Mouse (Mus musculus) splenic B cell, adult 2 months (primary cell): ENCODE data around the gene Agtrap.
"Not testable (repeated sequence)": the region's sequence is repeated elsewhere in the genome, so short reads cannot be mapped to it uniquely, and the experiment has no call there.

Source experiments
- DNase-seq: peaks from one replicate; pipeline ENCODE4 v3.0.0-alpha.2; 2011; ENCODE audit warnings: low read depth, low spot score
- H3K27me3 ChIP-seq: 2 replicates; pipeline ENCODE4 v1.6.1; 2012; ENCODE audit warnings: mild to moderate bottlenecking, low read length, moderate library complexity, mixed read lengths; ENCODE audit not compliant: control insufficient read depth, poor library complexity, insufficient read depth, severe bottlenecking
- H3K36me3 ChIP-seq: 2 replicates; pipeline ENCODE4 v1.6.1; 2012; ENCODE audit warnings: mild to moderate bottlenecking, low read length, moderate library complexity, mixed read lengths; ENCODE audit not compliant: control insufficient read depth, poor library complexity, insufficient read depth, severe bottlenecking

Gene Agtrap

GRCm38 (mm10) chr4:148054961-148055695 is 32.7 kb downstream of the Agtrap start:
- DNase-seq: no peak
- H3K36me3 ChIP-seq: no peaks in the 10 kb centered on the region; the same call in 1 of the 2 replicates
- H3K27me3 ChIP-seq: no peaks in the 10 kb centered on the region

GRCm38 (mm10) chr4:148053417-148053920 is 34.4 kb downstream of the Agtrap start:
- Histone ChIP-seq H3K36me3 (no peaks in the 10 kb centered on the region; the same call in 1 of the 2 replicates), H3K27me3 (no peaks in the 10 kb centered on the region)
- DNase-seq: no peak

DNA sequence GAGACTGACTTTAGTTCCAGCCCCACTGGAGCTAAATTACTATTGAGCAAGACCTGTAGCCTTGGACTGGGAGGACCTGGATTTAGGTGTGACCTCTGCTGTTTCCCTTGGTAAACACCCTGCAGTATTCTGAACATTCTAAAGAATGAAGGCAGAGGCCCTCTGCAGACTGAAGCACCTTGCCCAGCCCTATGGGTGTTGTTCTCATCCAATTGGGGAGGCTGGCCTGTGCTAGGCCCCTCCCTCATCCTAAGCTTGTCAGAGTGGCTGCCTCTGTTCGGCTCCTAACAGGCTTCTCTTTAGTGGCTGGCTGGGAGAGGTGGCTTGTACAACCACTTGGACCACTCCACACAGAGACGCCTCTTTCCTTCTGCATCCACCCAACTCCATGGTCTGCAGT is 34.9 kb downstream of the Agtrap start:
- no peaks in the 10 kb centered on the region for H3K27me3 ChIP-seq
- H3K36me3 ChIP-seq: no peaks in the 10 kb centered on the region; the same call in 1 of the 2 replicates
- no peak for DNase-seq

DNA sequence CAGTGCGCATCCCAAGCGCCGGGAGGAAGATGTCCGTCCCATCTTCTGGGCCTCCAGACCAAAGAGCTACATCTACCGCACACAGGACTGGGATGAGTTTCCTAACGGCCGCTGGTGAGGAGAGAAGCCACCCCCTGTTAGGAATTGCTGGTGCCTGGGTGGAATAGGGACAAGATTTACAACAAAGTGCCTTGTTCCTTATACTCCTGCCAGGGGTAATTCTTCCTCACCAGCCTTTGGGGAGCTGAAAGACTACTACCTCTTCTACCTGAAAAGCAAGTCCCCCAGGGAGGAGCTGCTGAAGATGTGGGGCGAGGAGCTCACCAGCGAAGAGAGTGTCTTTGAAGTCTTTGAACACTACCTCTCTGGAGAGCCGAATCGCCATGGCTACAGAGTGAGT is 35.9 kb downstream of the Agtrap start:
- H3K36me3 ChIP-seq: no peaks in the 10 kb centered on the region; the same call in 1 of the 2 replicates

GRCm38 (mm10) chr4:148051046-148051776 is 36.6 kb downstream of the Agtrap start:
- no peaks in the 10 kb centered on the region; the same call in 1 of the 2 replicates for H3K36me3 ChIP-seq
- no peaks in the 10 kb centered on the region for H3K27me3 ChIP-seq
- DNase-seq: no peak

More for the DNA sequence above, 35.9 kb downstream of the Agtrap start:
- DNase-seq: no peak
- H3K27me3 ChIP-seq: no peaks in the 10 kb centered on the region

DNA sequence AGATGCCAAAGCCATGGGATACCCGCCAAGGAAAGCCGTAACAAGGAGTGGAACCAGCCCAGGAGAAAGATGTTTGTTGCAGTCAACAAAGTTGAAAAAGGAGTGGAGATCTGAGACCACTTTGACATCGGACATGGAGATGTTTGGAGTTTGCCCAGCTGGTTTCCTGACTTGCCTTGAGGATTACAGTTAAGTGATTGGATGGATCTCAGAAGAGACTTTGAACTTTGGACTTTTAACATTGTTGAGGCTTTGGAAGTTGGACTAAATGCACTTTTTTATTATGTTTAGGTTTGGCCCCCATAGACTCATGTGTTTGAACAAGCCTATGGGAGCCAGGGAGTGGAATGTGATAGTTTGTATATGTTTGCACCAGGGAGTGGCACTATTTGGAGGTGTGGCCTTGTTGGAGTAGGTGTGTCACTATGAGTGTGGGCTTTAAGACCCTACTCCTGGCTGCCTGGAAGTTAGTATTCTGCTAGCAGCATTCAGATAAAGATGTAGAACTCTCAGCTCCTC is 37.4 kb downstream of the Agtrap start:
- not testable (repeated sequence) for H3K36me3 ChIP-seq, H3K27me3 ChIP-seq, DNase-seq

- DNase-seq: no peak
- H3K27me3 ChIP-seq: no peaks in the 10 kb centered on the region
- H3K36me3 ChIP-seq: no peaks in the 10 kb centered on the region
Observed at GRCm38 (mm10) chr4:148046450-148047031, 41.3 kb downstream of the Agtrap start.

DNA sequence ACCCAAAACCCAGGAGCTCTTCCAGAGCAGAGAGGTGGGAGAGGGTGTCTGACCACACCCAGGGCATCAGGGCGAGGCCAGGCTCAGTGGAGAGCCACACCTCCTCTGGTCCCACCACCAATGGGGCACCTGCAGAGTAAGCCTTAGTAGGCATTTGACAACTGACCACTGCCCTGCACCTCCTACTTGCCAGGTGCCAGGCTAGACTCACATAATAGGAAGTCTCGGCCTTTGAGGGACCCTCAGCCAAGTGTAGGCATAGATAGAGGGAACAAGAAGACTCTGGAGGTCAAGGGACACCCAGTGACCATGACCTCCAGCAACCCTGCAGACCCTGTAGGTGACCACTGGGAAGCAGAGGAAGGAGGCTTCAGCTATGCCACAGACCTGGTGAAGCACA is 43.7 kb downstream of the Agtrap start:
- no peaks in the 10 kb centered on the region for H3K36me3 ChIP-seq
- no peaks in the 10 kb centered on the region for H3K27me3 ChIP-seq
- no peak for DNase-seq

DNA sequence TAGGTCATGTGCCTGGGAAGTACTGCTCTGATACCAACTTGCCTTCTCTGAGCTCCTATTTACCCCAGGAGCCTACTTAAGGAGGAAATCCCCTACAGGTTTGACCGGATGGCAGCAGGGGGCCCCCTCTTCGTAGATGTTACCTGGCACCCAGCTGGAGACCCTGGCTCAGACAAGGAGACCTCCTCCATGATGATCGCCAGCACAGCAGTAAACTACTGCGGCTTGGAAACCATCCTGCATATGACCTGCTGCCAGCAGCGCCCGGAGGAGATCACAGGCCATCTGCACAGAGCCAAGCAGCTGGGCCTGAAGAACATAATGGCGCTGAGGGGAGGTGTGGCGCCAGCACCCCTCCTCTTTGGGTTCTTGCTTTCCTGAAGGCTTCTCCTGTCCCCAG is 44.5 kb downstream of the Agtrap start:
- not testable (repeated sequence) for H3K36me3 ChIP-seq, H3K27me3 ChIP-seq, DNase-seq

DNA sequence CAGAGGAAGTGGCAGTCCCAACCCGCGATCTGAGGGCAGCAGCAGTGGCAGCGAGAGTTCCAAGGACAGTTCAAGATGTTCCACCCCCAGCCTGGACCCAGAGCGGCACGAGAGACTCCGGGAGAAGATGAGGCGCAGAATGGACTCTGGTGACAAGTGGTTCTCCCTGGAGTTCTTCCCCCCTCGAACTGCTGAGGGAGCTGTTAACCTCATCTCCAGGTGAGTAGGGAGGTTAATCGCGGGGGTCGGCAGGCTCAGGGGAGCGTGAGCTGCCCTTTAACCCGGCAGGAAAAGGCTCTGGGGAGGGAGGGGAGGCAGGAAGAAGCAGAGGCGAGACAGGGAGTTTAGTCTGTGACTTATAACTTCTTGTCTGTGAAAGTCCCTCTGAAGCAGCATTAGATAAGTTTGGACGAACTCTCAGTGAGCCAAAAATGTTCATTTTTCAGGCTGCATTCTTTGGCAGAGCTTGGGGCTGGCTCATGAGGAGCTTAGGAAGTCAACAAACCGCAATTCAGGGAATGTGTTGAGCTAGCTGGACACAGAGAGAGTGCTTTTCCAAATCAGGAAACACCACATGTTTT is 46.1 kb downstream of the Agtrap start:
- Histone ChIP-seq H3K27me3 (no peaks in the 10 kb centered on the region), H3K36me3 (no peaks in the 10 kb centered on the region)
- peak; percentile 25 for DNase-seq

- Histone ChIP-seq H3K27me3 (no peaks in the 10 kb centered on the region), H3K36me3 (no peaks in the 10 kb centered on the region)
- DNase-seq: peak; percentile 38
Observed at GRCm38 (mm10) chr4:148040933-148041610, 46.8 kb downstream of the Agtrap start.

GRCm38 (mm10) chr4:148040029-148040830 is 47.6 kb downstream of the Agtrap start:
- DNase-seq: peak; percentile 4
- no peaks in the 10 kb centered on the region for H3K36me3 ChIP-seq
- H3K27me3 ChIP-seq: no peaks in the 10 kb centered on the region

DNA sequence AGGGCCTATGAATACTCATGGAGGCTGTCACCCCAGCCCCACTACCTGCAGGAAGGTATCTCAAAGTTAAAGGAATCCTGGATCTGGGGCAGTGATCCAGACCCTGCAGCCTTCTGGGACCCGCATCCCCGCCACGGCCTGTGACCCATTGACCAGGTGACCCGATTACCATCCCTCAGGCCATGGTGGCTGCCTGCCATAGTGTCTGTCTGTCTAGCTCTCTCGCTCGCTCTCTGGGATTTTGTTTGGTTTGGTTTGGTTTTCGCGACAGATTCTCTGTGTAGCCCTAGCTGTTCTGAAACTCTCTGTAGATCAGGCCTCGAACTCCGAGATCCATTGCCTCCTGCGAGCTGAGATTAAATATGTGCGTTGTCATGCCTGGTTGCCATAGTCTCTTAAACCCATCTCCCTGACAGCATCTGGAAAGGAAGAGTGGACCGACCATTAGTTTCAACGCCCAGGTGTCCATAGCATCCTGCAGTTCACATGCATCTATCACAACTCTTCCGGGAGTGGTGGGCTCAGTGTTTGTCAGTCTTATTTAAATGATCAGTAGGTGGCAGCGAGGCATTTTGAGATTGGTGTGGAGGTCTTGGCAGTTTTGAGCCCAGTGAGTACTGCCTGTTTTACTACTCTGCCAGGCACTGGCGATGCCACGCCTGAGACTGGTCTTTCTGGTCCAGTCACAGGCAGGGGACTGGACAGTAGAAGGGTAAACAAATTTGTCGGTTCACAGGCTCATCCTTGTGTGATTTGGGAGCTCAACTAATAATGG is 48.4 kb downstream of the Agtrap start:
- H3K27me3 ChIP-seq: no peaks in the 10 kb centered on the region
- DNase-seq: peak; percentile 23

More for the DNA sequence above, 48.4 kb downstream of the Agtrap start:
- no peaks in the 10 kb centered on the region for H3K36me3 ChIP-seq
